Comparison of ENCODE assay signal across 8 mouse cellular contexts in the genomic region with DNA sequence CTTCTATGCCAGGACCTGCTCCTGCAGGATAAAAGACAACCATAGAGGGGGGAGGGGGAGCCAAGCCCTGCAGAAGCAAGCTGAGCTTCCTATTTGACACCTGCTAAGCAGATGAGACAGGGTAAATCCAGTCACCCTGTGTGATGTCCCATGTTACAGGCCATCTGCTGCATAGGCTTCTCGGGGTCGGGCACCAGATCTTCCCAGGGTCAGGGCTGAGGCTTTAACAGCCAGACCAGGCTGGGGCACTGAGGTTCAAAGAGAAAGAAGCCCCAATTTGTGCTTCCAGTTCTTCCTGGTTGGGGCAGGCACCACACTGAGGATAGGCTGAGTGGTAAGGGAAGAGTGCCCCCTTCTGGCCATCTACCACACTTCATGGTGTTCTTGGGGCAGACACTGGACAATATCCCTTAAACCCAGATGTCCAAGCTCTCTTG.
A peak's percentile ranks its signal among the peaks of the same experiment; 100 is the strongest.
DNase-seq lines count a peak whose midpoint lies in the region; ATAC-seq lines count a peak whose summit lies in the region.

No protein-coding gene starts in this region.

- WGBS in intestine, embryonic 15.5 days, result 14% methylated on average over 2 of the region's 2 CpGs

- no peaks in the 10 kb centered on the region for H3K9me3 ChIP-seq in intestine, embryonic 15.5 days

- ATAC-seq in intestine, embryonic 15.5 days, result peak; percentile 85
- 0 out of 2 replicates have a peak, but pooled peaks have one; percentile 50 for ATAC-seq in megakaryocyte-erythroid progenitor cell, adult 5-6 weeks (replicated peaks; ENCODE audit: low FRiP score, low TSS enrichment, poor library complexity, severe bottlenecking)
- no peak for ATAC-seq in megakaryocyte, adult 5-6 weeks (ENCODE audit: poor library complexity, severe bottlenecking)

- no peak overlapping the region for H3K4me2 ChIP-seq in intestine, embryonic 15.5 days (replicated peaks)

- no peaks in the 10 kb centered on the region for H3K36me3 ChIP-seq in intestine, embryonic 15.5 days

- no peak overlapping the region for H3K9ac ChIP-seq in intestine, embryonic 15.5 days

- H3K4me1 ChIP-seq in intestine, embryonic 15.5 days (replicated peaks), result 0 out of 2 replicates have a peak, but pooled peaks cover 2% of the 10 kb centered on the region

- H3K27ac ChIP-seq in intestine, embryonic 15.5 days, result no peak overlapping the region

- H3K4me3 ChIP-seq in intestine, embryonic 15.5 days (replicated peaks), result no peak overlapping the region

- no peaks in the 10 kb centered on the region for H3K27me3 ChIP-seq in intestine, embryonic 15.5 days (replicated peaks)

- DNase-seq in adrenal gland, adult 18-20 months (ENCODE audit: low spot score in 2 of 2), result peak; percentile 58 to 69
- DNase-seq in cerebellum, postnatal 36 days, result peak; percentile 85 to 91
- peak; percentile 59 for DNase-seq in gastrocnemius, adult 18-20 months (ENCODE audit: low spot score)
- DNase-seq in left cerebral cortex, adult 18-20 months (ENCODE audit: low spot score in 2 of 2), result peak; percentile 73 to 81
- DNase-seq in right cerebral cortex, postnatal 25 days, result peak; percentile 55
